In genomic region chr4:149634966-149635365, GRCm38 (mm10) we compare ENCODE assay signal across 22 mouse cellular contexts.
"Had no signal": no experiment of that assay in that cellular context is flagged by ENCODE, and none has a peak within 500 bp of the region (broad histone marks: within the 10 kb centered on the region; RNA-seq: fewer than 3 reads in every experiment).

No protein-coding gene starts in this region.

- H3K9me3 ChIP-seq: limb, embryonic 10.5 days; limb, embryonic 13.5 days; midbrain, embryonic 10.5 days; midbrain, embryonic 13.5 days; neural tube, embryonic 13.5 days; stomach, embryonic 15.5 days had no signal

- H3K4me1 ChIP-seq: limb, embryonic 10.5 days; limb, embryonic 13.5 days; midbrain, embryonic 10.5 days; midbrain, embryonic 13.5 days; neural tube, embryonic 13.5 days; stomach, embryonic 15.5 days had no signal

- H3K4me3 ChIP-seq: layer of hippocampus, adult 2 months; limb, embryonic 10.5 days; limb, embryonic 13.5 days; midbrain, embryonic 10.5 days; midbrain, embryonic 13.5 days; myocyte; neural tube, embryonic 13.5 days; stomach, embryonic 15.5 days had no signal

- H3K27me3 ChIP-seq: limb, embryonic 13.5 days; midbrain, embryonic 13.5 days; neural tube, embryonic 13.5 days; stomach, embryonic 15.5 days had no signal

- ATAC-seq: intestine, postnatal 0 days; midbrain, embryonic 13.5 days; midbrain, embryonic 16.5 days had no signal

- H3K9ac ChIP-seq: limb, embryonic 13.5 days; midbrain, embryonic 13.5 days; neural tube, embryonic 13.5 days; stomach, embryonic 15.5 days had no signal

- H3K27ac ChIP-seq: kidney, postnatal 0 days; layer of hippocampus, adult 2 months; limb, embryonic 10.5 days; limb, embryonic 13.5 days; midbrain, embryonic 10.5 days; midbrain, embryonic 13.5 days; neural tube, embryonic 13.5 days; stomach, embryonic 15.5 days had no signal

- DNase-seq: kidney, adult 2 months; kidney, postnatal 25 days; layer of hippocampus, adult 9-11 months; lung, adult 2 months; lung, postnatal 14 days; lung, postnatal 4 days; retina, postnatal 1 day; right cerebral cortex, postnatal 25 days; spleen, adult 18-20 months; thymus, postnatal 14 days; thymus, postnatal 4 days had no signal

- H3K4me2 ChIP-seq: limb, embryonic 13.5 days; midbrain, embryonic 13.5 days; neural tube, embryonic 13.5 days; stomach, embryonic 15.5 days had no signal
